Mouse (Mus musculus) midbrain, postnatal 0 days (tissue): ENCODE data around the gene Rassf1. TPM values are rescaled to one million over a fixed set of nuclear protein-coding genes. Genes with fewer than 3 reads are reported as not detected.
A peak's percentile ranks its signal among the peaks of the same experiment; 100 is the strongest.

Experiments
- ATAC-seq: fragments of 200-750 bp; cut with Nextera tagmentation; 2 replicates; pipeline ENCODE4 v1.8.0; 2017; ENCODE audit warnings: moderate number of reproducible peaks, mild to moderate bottlenecking, moderate TSS enrichment, moderate library complexity; ENCODE audit not compliant: low FRiP score
- DNase-seq: peaks from one replicate; pipeline ENCODE4 v3.0.0-alpha.2; 2015; ENCODE audit warnings: low spot score
- H3K27ac ChIP-seq: fragments of 300-500 bp; sonication (generic); 2 replicates; pipeline ENCODE4 v1.5.1; 2014; ENCODE audit warnings: low read depth, mild to moderate bottlenecking, low read length, mixed read lengths
- H3K27me3 ChIP-seq: fragments of 300-500 bp; sonication (generic); 2 replicates; pipeline ENCODE4 v1.6.1; 2014; ENCODE audit warnings: low read length, control low read depth, mixed read lengths; ENCODE audit not compliant: insufficient read depth
- H3K36me3 ChIP-seq: fragments of 300-500 bp; sonication (generic); 2 replicates; pipeline ENCODE4 v1.6.1; 2014; ENCODE audit warnings: low read length, control low read depth, mixed read lengths; ENCODE audit not compliant: insufficient read depth
- H3K4me1 ChIP-seq: fragments of 300-500 bp; sonication (generic); 2 replicates; pipeline ENCODE4 v1.6.1; 2014; ENCODE audit warnings: mild to moderate bottlenecking, control low read depth, antibody characterized with exemption, low read length, mixed read lengths; ENCODE audit not compliant: insufficient read depth
- H3K4me2 ChIP-seq: fragments of 300-500 bp; sonication (generic); 2 replicates; pipeline ENCODE4 v1.6.1; 2014; ENCODE audit warnings: low read depth, mild to moderate bottlenecking, low read length, mixed read lengths; ENCODE audit not compliant: poor library complexity, severe bottlenecking
- H3K4me3 ChIP-seq: fragments of 300-500 bp; sonication (generic); 2 replicates; pipeline ENCODE4 v1.5.1; 2014; ENCODE audit warnings: low read depth, mild to moderate bottlenecking, low read length, moderate library complexity
- H3K9ac ChIP-seq: fragments of 300-500 bp; sonication (generic); replicated peaks from 2 replicates; pipeline ENCODE4 v1.6.1; 2014; ENCODE audit warnings: mild to moderate bottlenecking, low read length, moderate library complexity, mixed read lengths; ENCODE audit not compliant: poor library complexity, severe bottlenecking
- H3K9me3 ChIP-seq: fragments of 300-500 bp; sonication (generic); 2 replicates; pipeline ENCODE4 v1.6.1; 2016; ENCODE audit warnings: low read length, control low read depth
- CTCF ChIP-seq: IDR thresholded peaks from 2 replicates; pipeline ENCODE4 v1.5.1; 2016; ENCODE audit warnings: antibody characterized with exemption, mild to moderate bottlenecking
- WGBS: fragments of 180-500 bp; shearing (Covaris S2); extraction: QIAGEN DNeasy Blood & Tissue Kit; methylation state at CpG from one replicate; pipeline ENCODE4 v1.1.7; 2014; 5-methylcytosine and 5-hydroxymethylcytosine counted together
- polyA plus RNA-seq: library from polyadenylated mRNA; unstranded; fragments of >200 nt; fragmentation: Nextera tagmentation; extraction: Ambion mirVana; gene quantifications from 2 replicates; pipeline ENCODE4 v1.2.1, GENCODE M21; 2015
- total RNA-seq: library from RNA; depleted of rRNA; stranded (reverse); fragments of >200 nt; gene quantifications from 2 replicates; pipeline ENCODE4 v1.2.3, GENCODE M21; 2014

Rassf1 gene
- total and polyA plus RNA-seq, 2 experiments from 2014 or later, result 21.1 to 33.4 TPM

GRCm38 (mm10) chr9:107590058-107590772 lies 38.9 kb downstream of the Rassf1 start:
- Histone ChIP-seq H3K27me3 (no peaks in the 10 kb centered on the region), H3K36me3 (peaks cover 33% of the 10 kb centered on the region), H3K9me3 (no peaks in the 10 kb centered on the region), H3K4me2 (no peak overlapping the region), H3K27ac (no peak overlapping the region), H3K4me3 (no peak overlapping the region), H3K9ac (no peak overlapping the region), H3K4me1 (peaks cover 11% of the 10 kb centered on the region; the same call in 1 of the 2 replicates)
- TF ChIP-seq CTCF, result no peak
- ATAC-seq (no peak), DNase-seq (no peak)
- WGBS, result 92% methylated on average over 25 of the region's 25 CpGs

- Histone ChIP-seq H3K27ac (no peak overlapping the region), H3K4me3 (no peak overlapping the region), H3K9me3 (no peaks in the 10 kb centered on the region), H3K27me3 (no peaks in the 10 kb centered on the region), H3K4me2 (no peak overlapping the region), H3K4me1 (peaks cover 11% of the 10 kb centered on the region; the same call in 1 of the 2 replicates), H3K36me3 (peaks cover 33% of the 10 kb centered on the region), H3K9ac (no peak overlapping the region)
- no peak for TF ChIP-seq CTCF
- DNase-seq (no peak), ATAC-seq (no peak)
- WGBS, result 85% methylated on average over 4 of the region's 6 CpGs
Measured at GRCm38 (mm10) chr9:107590773-107591060, 39.4 kb downstream of the Rassf1 start.

- peaks cover 33% of the 10 kb centered on the region for H3K36me3 ChIP-seq
- WGBS, result 71% methylated on average over 11 of the region's 11 CpGs
- H3K27ac ChIP-seq, result no peak overlapping the region
- ATAC-seq (no peak), DNase-seq (peak; percentile 64)
- H3K4me1 ChIP-seq, result peaks cover 7% of the 10 kb centered on the region; the same call in 1 of the 2 replicates
- no peak for TF ChIP-seq CTCF
- H3K4me2 ChIP-seq, result no peak overlapping the region
- no peaks in the 10 kb centered on the region for H3K9me3 ChIP-seq
- H3K27me3 ChIP-seq, result no peaks in the 10 kb centered on the region
- no peak overlapping the region for H3K4me3 ChIP-seq
- no peak overlapping the region for H3K9ac ChIP-seq
Measured at GRCm38 (mm10) chr9:107593101-107593976, 42.0 kb downstream of the Rassf1 start.

GRCm38 (mm10) chr9:107594281-107595062 lies 43.1 kb downstream of the Rassf1 start:
- no peak for ATAC-seq
- 76% methylated on average over 8 of the region's 8 CpGs for WGBS
- Histone ChIP-seq H3K4me2 (no peak overlapping the region), H3K9ac (no peak overlapping the region), H3K9me3 (no peaks in the 10 kb centered on the region), H3K27me3 (no peaks in the 10 kb centered on the region), H3K4me1 (no peaks in the 10 kb centered on the region), H3K27ac (no peak overlapping the region), H3K4me3 (no peak overlapping the region), H3K36me3 (peaks cover 33% of the 10 kb centered on the region)
- no peak for TF ChIP-seq CTCF
- DNase-seq, result no peak

- H3K36me3 ChIP-seq, result peaks cover 13% of the 10 kb centered on the region
- no peaks in the 10 kb centered on the region for H3K4me1 ChIP-seq
- no peak for ATAC-seq
- no peaks in the 10 kb centered on the region for H3K27me3 ChIP-seq
- TF ChIP-seq CTCF, result no peak
- H3K9me3 ChIP-seq, result no peaks in the 10 kb centered on the region
- peak overlapping the region; percentile 18; the same call in 1 of the 2 replicates for H3K27ac ChIP-seq
- H3K9ac ChIP-seq, result no peak overlapping the region
- no peak overlapping the region for H3K4me2 ChIP-seq
- no peak overlapping the region for H3K4me3 ChIP-seq
- 91% methylated on average over 11 of the region's 11 CpGs for WGBS
- no peak for DNase-seq
Measured at GRCm38 (mm10) chr9:107596619-107597569, 45.5 kb downstream of the Rassf1 start.
